Mouse (Mus musculus): ENCODE data around the gene Wdr34.

- TF ChIP-seq CTCF (IDR thresholded peaks at IDR 0.05; ENCODE audit: low read depth, low read length) (no peak), TAL1 (conservative IDR thresholded peaks at IDR 0.05; ENCODE audit: low read depth, low read length) (no peak), GATA1 (IDR thresholded peaks at IDR 0.05; ENCODE audit: borderline replicate concordance, low read length) (no peak)
Observed at GRCm38 (mm10) chr2:30092280-30092918, 43.7 kb upstream of the Wdr34 start.
